Mouse (Mus musculus) limb, embryonic 12.5 days (tissue): ENCODE measurements around the gene Sgsm1. TPM values are rescaled to one million over a fixed set of nuclear protein-coding genes. Genes with fewer than 3 reads are reported as not detected.

ENCODE experiments used
- ATAC-seq: fragments of 200-750 bp; cut with Nextera tagmentation; 2 replicates; pipeline ENCODE4 v1.8.0; 2017; ENCODE audit warnings: low read depth, moderate TSS enrichment; ENCODE audit not compliant: insufficient number of reproducible peaks, insufficient read depth, low FRiP score, low TSS enrichment
- H3K27ac ChIP-seq: fragments of 300-500 bp; sonication (generic); 2 replicates; pipeline ENCODE4 v1.5.1; 2016; ENCODE audit warnings: mild to moderate bottlenecking, moderate library complexity
- H3K27me3 ChIP-seq: fragments of 300-500 bp; sonication (generic); 2 replicates; pipeline ENCODE4 v1.6.1; 2016; ENCODE audit warnings: mild to moderate bottlenecking, moderate library complexity
- H3K36me3 ChIP-seq: fragments of 300-500 bp; sonication (generic); 2 replicates; pipeline ENCODE4 v1.6.1; 2016; ENCODE audit warnings: mild to moderate bottlenecking, moderate library complexity
- H3K4me1 ChIP-seq: fragments of 300-500 bp; sonication (generic); replicated peaks from 2 replicates; pipeline ENCODE4 v1.6.1; 2016
- H3K4me2 ChIP-seq: fragments of 300-500 bp; sonication (generic); 2 replicates; pipeline ENCODE4 v1.6.1; 2016; ENCODE audit warnings: mild to moderate bottlenecking, moderate library complexity
- H3K4me3 ChIP-seq: fragments of 300-500 bp; sonication (generic); replicated peaks from 2 replicates; pipeline ENCODE4 v1.5.1; 2016; ENCODE audit warnings: mild to moderate bottlenecking
- H3K9ac ChIP-seq: fragments of 300-500 bp; sonication (generic); replicated peaks from 2 replicates; pipeline ENCODE4 v1.6.1; 2016; ENCODE audit warnings: mild to moderate bottlenecking, moderate library complexity
- H3K9me3 ChIP-seq: fragments of 300-500 bp; sonication (generic); 2 replicates; pipeline ENCODE4 v1.6.1; 2016; ENCODE audit warnings: mild to moderate bottlenecking, moderate library complexity
- WGBS: fragments of 180-500 bp; shearing (Covaris S2); methylation state at CpG from one replicate; pipeline ENCODE4 v1.1.7; 2016; 5-methylcytosine and 5-hydroxymethylcytosine counted together
- polyA plus RNA-seq: library from polyadenylated mRNA; unstranded; fragments of >200 nt; fragmentation: Nextera tagmentation; extraction: Ambion mirVana; gene quantifications from 2 replicates; pipeline ENCODE4 v1.2.1, GENCODE M21; 2016

Gene Sgsm1
- polyA plus RNA-seq, 1 experiment from 2014 or later: 6.6 TPM

DNA sequence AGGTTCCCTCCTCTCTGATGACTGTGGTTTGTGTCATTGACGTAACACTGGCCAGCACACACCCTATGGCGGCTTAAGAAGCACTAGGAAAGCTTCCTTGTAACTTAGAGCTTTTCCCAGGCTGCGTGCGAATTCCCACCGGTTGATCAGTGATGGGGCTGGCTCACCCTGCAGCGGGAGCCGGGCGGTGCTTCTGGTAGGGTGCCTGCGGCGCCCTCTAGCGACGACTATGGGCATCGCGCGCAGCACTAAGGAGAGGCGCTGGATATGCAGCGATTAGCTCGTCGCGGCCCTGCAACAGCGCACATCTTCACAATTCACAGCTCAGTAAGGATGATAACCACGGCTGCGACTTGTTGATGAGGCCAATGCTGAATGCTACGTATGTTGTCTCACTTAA is 3.4 kb upstream of the Sgsm1 start:
- H3K4me3 ChIP-seq: peak overlapping the region; percentile 11; the same call in 1 of the 2 replicates
- peaks cover 7% of the 10 kb centered on the region; the same call in 1 of the 2 replicates for H3K9me3 ChIP-seq
- WGBS: 3% methylated on average over 24 of the region's 24 CpGs
- no peaks in the 10 kb centered on the region for H3K36me3 ChIP-seq
- H3K27me3 ChIP-seq: peaks cover 63% of the 10 kb centered on the region
- no peak for ATAC-seq
- H3K9ac ChIP-seq: no peak overlapping the region
- no peak overlapping the region for H3K27ac ChIP-seq
- 0 out of 2 replicates have a peak, but pooled peaks cover 13% of the 10 kb centered on the region for H3K4me1 ChIP-seq
- peak overlapping the region; percentile 39 for H3K4me2 ChIP-seq

DNA sequence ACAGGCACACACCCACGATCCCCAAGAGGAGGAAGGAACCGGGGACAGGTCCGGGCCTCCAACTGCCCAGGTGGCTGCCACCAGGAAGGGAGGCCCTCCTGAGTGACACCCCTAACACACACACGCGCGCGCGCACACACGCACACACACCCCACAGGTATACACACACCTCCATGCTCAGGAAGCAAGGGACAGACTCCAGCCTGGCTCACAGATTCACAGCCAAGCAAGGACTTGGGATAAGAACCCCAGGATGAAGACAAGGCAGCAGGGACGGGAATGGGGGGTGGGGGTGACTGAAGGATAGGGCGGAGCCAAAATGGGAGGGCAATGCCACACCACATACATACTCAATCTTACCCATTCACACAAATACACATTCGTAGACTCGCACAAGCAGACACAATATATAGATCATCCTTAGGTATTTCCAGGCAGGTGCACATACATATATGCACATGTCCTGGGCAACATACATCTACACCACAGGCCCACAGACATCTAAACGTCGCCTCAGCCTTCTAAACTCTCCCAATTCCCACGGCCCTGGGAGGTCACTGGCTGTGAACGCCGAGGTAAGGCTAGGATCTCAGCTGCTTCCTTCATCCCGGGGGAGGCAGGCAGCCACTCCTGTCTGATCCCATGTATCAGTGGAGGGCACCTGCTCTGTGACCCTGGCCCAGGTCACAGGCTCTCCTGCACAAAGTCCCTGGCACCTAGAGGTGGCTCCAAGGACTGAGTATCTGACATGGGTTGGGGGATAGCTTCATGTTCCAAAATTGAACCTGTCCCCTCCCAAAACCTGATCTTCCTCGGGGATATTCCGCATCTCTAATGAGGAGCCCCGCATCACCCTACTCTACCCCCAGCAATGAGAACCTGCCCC is 852 bp downstream of the Sgsm1 start:
- peak overlapping the region; percentile 66 for H3K4me3 ChIP-seq
- ATAC-seq: peak; percentile 8; the same call in 1 of the 2 replicates
- H3K4me1 ChIP-seq: peaks cover 35% of the 10 kb centered on the region
- H3K9me3 ChIP-seq: peaks cover 7% of the 10 kb centered on the region; the same call in 1 of the 2 replicates
- WGBS: 59% methylated on average over 22 of the region's 22 CpGs
- no peaks in the 10 kb centered on the region for H3K36me3 ChIP-seq
- H3K27ac ChIP-seq: no peak overlapping the region
- H3K4me2 ChIP-seq: peak overlapping the region; percentile 90
- peaks cover 61% of the 10 kb centered on the region for H3K27me3 ChIP-seq
- peak overlapping the region; percentile 70 for H3K9ac ChIP-seq

DNA sequence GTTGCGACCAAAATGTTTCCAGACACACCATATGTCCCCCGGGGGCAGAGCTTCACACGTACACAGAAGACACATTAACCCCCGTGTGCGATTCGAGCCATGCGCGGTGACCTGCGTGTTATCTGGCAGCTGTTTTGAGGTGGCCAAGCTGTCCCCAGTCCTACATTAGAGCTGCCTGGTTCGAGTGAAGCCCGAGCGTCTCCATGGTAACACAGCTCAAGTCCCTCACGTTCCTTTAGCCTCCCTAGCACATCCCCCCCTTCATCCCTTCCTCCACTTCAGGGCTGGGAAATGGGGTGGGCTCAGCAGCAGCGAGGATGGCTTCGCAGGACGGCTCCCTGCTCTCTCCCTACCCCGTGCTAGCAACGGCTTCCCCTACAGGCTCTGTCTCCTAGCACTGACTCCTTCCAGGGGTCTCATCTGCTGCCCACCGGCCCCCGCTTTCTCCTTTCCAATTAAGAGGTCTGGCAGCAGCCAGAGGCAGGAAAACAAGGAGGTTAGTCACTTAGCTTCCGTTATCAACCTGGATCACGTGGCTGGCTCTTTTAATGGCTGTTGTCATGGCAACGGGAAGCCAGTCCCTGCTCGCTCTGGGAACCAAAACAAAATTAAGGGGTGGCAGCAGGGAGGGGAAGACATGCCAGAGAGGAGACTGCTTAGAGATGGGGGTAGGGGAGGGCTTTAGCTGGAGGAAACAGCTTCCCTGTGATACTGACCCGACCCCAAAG is 3.7 kb downstream of the Sgsm1 start:
- H3K27me3 ChIP-seq: peaks cover 46% of the 10 kb centered on the region

DNA sequence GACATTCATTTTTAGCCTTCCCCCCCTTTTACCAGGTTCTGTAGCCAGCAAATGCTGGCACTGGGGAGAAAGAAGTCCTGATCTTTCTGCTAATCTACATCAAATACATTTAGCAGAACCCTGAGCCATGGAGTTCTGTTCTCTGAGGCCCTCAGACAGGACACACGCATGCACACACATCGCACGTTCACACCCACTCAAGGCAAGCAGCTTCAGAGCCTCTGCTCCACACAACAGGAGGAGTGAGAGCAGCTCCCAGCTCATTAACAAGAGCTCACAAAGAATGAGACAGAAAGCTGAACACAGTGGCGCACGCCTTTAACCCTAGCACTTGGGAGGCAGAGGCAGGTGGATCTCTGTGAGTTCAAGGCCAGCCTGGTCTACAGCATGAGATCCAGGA is 6.1 kb downstream of the Sgsm1 start:
- no peak overlapping the region for H3K27ac ChIP-seq
- 86% methylated on average over 5 of the region's 5 CpGs for WGBS

More for the DNA sequence above, 3.7 kb downstream of the Sgsm1 start:
- H3K36me3 ChIP-seq: no peaks in the 10 kb centered on the region
- 3% methylated on average over 25 of the region's 25 CpGs for WGBS
- peak; percentile 76 for ATAC-seq
- H3K9me3 ChIP-seq: no peaks in the 10 kb centered on the region
- no peak overlapping the region for H3K27ac ChIP-seq
- peak overlapping the region; percentile 3 for H3K9ac ChIP-seq
- H3K4me2 ChIP-seq: peak overlapping the region; percentile 72
- peaks cover 30% of the 10 kb centered on the region for H3K4me1 ChIP-seq
- peak overlapping the region; percentile 40 for H3K4me3 ChIP-seq

DNA sequence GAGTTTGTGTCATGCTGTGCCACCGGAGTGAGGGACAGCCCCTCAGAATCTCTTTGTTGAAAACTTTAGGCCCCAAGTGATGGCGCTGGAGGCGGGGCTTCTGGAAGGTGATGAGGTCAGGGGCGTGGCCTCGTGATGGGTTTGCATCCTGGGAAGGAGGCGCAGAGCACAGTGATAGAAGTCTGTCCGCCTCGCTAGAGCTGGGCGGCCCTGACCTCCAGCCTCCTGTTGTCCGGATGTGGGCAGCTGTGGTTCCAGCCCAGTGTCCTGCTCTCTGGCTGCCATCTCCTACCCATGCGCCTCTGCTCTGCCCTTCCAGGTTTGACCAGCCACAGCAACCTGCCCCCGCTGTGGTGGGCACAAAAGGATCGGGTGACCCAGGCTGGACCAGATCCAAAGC is 8.7 kb downstream of the Sgsm1 start:
- WGBS: 13% methylated on average over 13 of the region's 13 CpGs
- no peak for ATAC-seq
- H3K4me3 ChIP-seq: no peak overlapping the region

More for the DNA sequence above, 6.1 kb downstream of the Sgsm1 start:
- H3K4me1 ChIP-seq: peaks cover 23% of the 10 kb centered on the region
- H3K9ac ChIP-seq: no peak overlapping the region
- ATAC-seq: no peak
- H3K27me3 ChIP-seq: peaks cover 45% of the 10 kb centered on the region
- H3K36me3 ChIP-seq: no peaks in the 10 kb centered on the region
- H3K9me3 ChIP-seq: no peaks in the 10 kb centered on the region
- H3K4me3 ChIP-seq: no peak overlapping the region
- H3K4me2 ChIP-seq: no peak overlapping the region

DNA sequence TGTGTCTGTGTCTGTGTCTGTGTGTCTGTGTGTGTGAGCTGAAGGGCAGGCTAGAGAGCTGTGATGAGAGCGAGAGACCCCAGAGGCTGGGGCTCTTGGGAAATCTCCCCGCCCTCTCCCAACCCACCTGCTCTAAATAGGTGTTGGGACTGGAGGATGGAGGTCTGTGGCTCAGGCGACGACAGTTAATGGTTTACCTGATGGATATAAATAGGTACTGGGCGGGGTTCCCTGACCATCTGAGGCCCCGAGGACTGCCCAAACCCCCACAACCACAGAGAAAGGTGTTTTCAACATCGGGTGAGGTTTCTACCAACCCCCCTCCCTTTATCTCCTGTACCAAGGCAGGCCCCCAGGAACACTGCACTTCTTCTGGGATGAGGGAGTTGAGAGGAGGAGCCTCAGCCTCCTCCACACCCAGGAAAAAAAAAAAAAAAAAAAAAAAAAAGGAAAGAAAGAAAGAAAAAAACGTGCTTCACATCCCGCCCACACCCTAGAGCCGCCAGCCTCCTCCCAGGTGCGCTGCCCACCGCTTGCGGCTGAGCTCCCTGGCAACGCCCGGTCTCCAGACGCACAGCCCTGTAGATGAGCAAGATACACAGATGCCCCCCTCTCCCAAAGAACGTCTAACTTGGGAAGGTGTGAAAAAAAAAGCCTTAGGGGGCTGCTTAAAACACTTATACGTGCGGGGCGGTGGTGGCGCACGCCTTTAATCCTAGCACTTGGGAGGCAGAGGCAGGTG is 10.3 kb downstream of the Sgsm1 start:
- Histone ChIP-seq H3K4me2 (no peak overlapping the region), H3K4me1 (0 out of 2 replicates have a peak, but pooled peaks cover 3% of the 10 kb centered on the region), H3K4me3 (no peak overlapping the region), H3K36me3 (no peaks in the 10 kb centered on the region), H3K9ac (no peak overlapping the region), H3K9me3 (no peaks in the 10 kb centered on the region), H3K27ac (no peak overlapping the region), H3K27me3 (peaks cover 47% of the 10 kb centered on the region)
- ATAC-seq: no peak
- WGBS: 69% methylated on average over 22 of the region's 22 CpGs

More for the DNA sequence above, 8.7 kb downstream of the Sgsm1 start:
- H3K4me1 ChIP-seq: peaks cover 11% of the 10 kb centered on the region
- no peak overlapping the region for H3K4me2 ChIP-seq
- H3K27ac ChIP-seq: no peak overlapping the region
- no peak overlapping the region for H3K9ac ChIP-seq
- peaks cover 47% of the 10 kb centered on the region for H3K27me3 ChIP-seq
- no peaks in the 10 kb centered on the region for H3K36me3 ChIP-seq
- H3K9me3 ChIP-seq: no peaks in the 10 kb centered on the region

DNA sequence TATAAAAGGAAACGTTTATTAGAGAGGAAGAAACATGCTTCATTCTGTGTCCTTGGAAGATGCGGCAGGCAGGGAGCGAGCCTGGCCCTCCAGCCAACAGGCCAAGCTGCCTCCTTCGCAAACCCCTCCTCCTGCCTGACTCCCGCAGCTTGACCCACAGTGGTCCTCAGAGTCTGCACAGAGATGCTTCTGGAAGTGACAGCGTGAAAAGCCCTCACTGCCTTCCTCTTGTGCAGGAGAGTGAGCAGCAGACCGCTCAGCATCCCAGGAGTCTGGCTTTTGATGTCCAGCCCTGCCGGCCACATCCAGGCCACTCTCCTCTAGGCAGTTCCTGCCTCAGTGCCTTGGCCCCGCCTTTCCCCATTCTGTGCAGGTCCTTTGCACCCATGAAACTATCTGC is 11.2 kb downstream of the Sgsm1 start:
- Histone ChIP-seq H3K27ac (no peak overlapping the region), H3K4me2 (no peak overlapping the region), H3K9ac (no peak overlapping the region), H3K27me3 (peaks cover 47% of the 10 kb centered on the region), H3K4me1 (0 out of 2 replicates have a peak, but pooled peaks cover 3% of the 10 kb centered on the region), H3K36me3 (no peaks in the 10 kb centered on the region), H3K9me3 (no peaks in the 10 kb centered on the region), H3K4me3 (no peak overlapping the region)
- ATAC-seq: no peak
- 32% methylated on average over 9 of the region's 9 CpGs for WGBS

DNA sequence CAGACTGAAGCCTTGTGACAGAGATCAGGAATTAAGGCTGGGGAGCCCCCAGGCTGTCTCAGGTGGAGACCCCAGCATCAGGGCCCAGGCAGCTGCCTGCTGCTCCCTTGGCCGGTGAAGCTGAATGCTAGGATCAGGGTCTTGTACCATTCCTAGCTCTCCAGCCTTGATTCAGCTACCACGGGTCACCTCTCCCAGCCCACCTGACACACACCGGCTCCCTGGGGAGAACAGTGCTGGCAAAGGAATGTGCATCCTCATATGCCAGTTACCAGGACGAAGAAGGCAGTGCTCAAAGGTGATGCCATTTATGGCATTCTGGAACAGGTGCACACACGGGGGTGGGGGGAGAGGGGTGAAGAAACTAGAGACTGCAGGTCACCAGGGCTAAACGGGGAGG is 11.8 kb downstream of the Sgsm1 start:
- H3K9me3 ChIP-seq: no peaks in the 10 kb centered on the region
- no peak overlapping the region for H3K9ac ChIP-seq
- H3K4me1 ChIP-seq: 0 out of 2 replicates have a peak, but pooled peaks cover 3% of the 10 kb centered on the region
- WGBS: 68% methylated on average over 6 of the region's 6 CpGs
- peaks cover 47% of the 10 kb centered on the region for H3K27me3 ChIP-seq
- no peaks in the 10 kb centered on the region for H3K36me3 ChIP-seq
- no peak overlapping the region for H3K4me3 ChIP-seq
- no peak overlapping the region for H3K27ac ChIP-seq
- H3K4me2 ChIP-seq: no peak overlapping the region
- no peak for ATAC-seq

DNA sequence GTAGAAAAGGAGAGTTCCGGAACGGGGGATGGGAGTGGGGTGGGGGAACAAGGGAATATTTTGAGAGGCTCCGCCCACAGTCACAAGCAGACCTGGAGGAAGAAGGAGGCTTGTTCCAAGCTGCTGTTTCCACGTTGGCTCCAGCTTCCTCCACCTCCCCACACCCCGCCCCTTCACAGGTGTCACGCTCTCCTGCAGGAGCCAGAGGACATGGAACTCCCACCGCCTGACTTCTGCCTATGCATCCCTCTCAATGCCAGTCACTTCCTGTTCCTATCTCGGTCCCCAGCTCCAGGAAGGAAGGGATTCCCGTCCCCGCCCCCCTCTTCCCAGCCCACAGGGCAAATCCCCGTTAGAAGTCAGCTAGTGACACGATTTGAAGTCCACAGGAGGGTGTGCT is 12.5 kb downstream of the Sgsm1 start:
- Histone ChIP-seq H3K27ac (no peak overlapping the region), H3K4me3 (no peak overlapping the region), H3K9ac (no peak overlapping the region), H3K4me2 (no peak overlapping the region), H3K9me3 (no peaks in the 10 kb centered on the region), H3K4me1 (0 out of 2 replicates have a peak, but pooled peaks cover 3% of the 10 kb centered on the region), H3K36me3 (no peaks in the 10 kb centered on the region), H3K27me3 (peaks cover 47% of the 10 kb centered on the region)
- 16% methylated on average over 12 of the region's 12 CpGs for WGBS
- no peak for ATAC-seq

DNA sequence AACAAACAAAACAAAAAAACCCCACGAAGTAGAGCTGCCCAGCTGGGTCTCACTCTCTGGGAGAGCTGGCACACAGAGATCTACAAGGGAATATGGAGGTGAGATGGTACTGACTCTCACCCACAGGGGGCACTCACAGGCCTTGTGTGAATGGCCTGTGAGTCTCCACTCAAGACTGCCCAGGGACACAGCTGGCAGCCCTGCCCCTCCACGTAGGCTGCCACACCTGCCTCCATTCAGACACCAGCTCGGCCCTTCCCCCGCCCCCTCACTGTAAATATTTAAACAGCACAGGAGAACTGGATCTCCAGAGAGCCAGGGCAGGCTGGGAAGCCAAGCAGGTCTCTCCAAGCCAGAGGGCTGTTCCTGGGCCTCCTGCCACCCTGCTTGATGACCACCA is 14.8 kb downstream of the Sgsm1 start:
- Histone ChIP-seq H3K27ac (no peak overlapping the region), H3K4me2 (no peak overlapping the region), H3K9me3 (no peaks in the 10 kb centered on the region), H3K4me1 (0 out of 2 replicates have a peak, but pooled peaks cover 3% of the 10 kb centered on the region), H3K36me3 (no peaks in the 10 kb centered on the region), H3K4me3 (no peak overlapping the region), H3K9ac (no peak overlapping the region), H3K27me3 (peaks cover 43% of the 10 kb centered on the region)
- ATAC-seq: no peak
- WGBS: 53% methylated on average over 4 of the region's 4 CpGs
